Mouse (Mus musculus) kidney, postnatal 0 days (tissue): ENCODE data around the gene Aspg. TPM values are rescaled to one million over a fixed set of nuclear protein-coding genes. Genes with fewer than 3 reads are reported as not detected.

Source experiments
- ATAC-seq: fragments of 200-750 bp; cut with Nextera tagmentation; replicated peaks from 2 replicates; pipeline ENCODE4 v1.8.0; 2017; ENCODE audit warnings: low read depth, moderate number of reproducible peaks, moderate TSS enrichment, moderate library complexity; ENCODE audit not compliant: low FRiP score
- DNase-seq: peaks from one replicate; pipeline ENCODE4 v3.0.0-alpha.2; 2016; ENCODE audit warnings: low spot score
- H3K27ac ChIP-seq: fragments of 300-500 bp; sonication (generic); 2 replicates; pipeline ENCODE4 v1.5.1; 2014; ENCODE audit warnings: mild to moderate bottlenecking
- H3K27me3 ChIP-seq: fragments of 300-500 bp; sonication (generic); 2 replicates; pipeline ENCODE4 v1.6.1; 2014; ENCODE audit warnings: low read length, mixed read lengths; ENCODE audit not compliant: insufficient read depth
- H3K36me3 ChIP-seq: fragments of 300-500 bp; sonication (generic); 2 replicates; pipeline ENCODE4 v1.6.1; 2014; ENCODE audit warnings: low read length, mixed read lengths; ENCODE audit not compliant: insufficient read depth
- H3K4me1 ChIP-seq: fragments of 300-500 bp; sonication (generic); replicated peaks from 2 replicates; pipeline ENCODE4 v1.6.1; 2014; ENCODE audit warnings: antibody characterized with exemption, low read length, mixed read lengths; ENCODE audit not compliant: insufficient read depth
- H3K4me2 ChIP-seq: fragments of 300-500 bp; sonication (generic); 2 replicates; pipeline ENCODE4 v1.6.1; 2014; ENCODE audit warnings: mild to moderate bottlenecking, low read length, moderate library complexity, mixed read lengths
- H3K4me3 ChIP-seq: fragments of 300-500 bp; sonication (generic); replicated peaks from 2 replicates; pipeline ENCODE4 v1.5.1; 2014; ENCODE audit warnings: low read depth, low read length
- H3K9ac ChIP-seq: fragments of 300-500 bp; sonication (generic); 2 replicates; pipeline ENCODE4 v1.6.1; 2014; ENCODE audit warnings: low read depth, low read length
- H3K9me3 ChIP-seq: fragments of 300-500 bp; sonication (generic); replicated peaks from 2 replicates; pipeline ENCODE4 v1.6.1; 2016; ENCODE audit warnings: low read length, inconsistent platforms, mixed read lengths
- CTCF ChIP-seq: IDR thresholded peaks from 2 replicates; pipeline ENCODE4 v1.5.1; 2016; ENCODE audit warnings: antibody characterized with exemption, low read depth, mild to moderate bottlenecking, moderate library complexity
- WGBS: fragments of 180-500 bp; shearing (Covaris S2); extraction: QIAGEN DNeasy Blood & Tissue Kit; methylation state at CpG from one replicate; pipeline ENCODE4 v1.1.7; 2014; 5-methylcytosine and 5-hydroxymethylcytosine counted together
- polyA plus RNA-seq: library from polyadenylated mRNA; unstranded; fragments of >200 nt; fragmentation: Nextera tagmentation; extraction: Ambion mirVana; gene quantifications from 2 replicates; pipeline ENCODE4 v1.2.1, GENCODE M21; 2015

Gene Aspg
- polyA plus RNA-seq, 1 experiment from 2014 or later, result 2.2 TPM

DNA sequence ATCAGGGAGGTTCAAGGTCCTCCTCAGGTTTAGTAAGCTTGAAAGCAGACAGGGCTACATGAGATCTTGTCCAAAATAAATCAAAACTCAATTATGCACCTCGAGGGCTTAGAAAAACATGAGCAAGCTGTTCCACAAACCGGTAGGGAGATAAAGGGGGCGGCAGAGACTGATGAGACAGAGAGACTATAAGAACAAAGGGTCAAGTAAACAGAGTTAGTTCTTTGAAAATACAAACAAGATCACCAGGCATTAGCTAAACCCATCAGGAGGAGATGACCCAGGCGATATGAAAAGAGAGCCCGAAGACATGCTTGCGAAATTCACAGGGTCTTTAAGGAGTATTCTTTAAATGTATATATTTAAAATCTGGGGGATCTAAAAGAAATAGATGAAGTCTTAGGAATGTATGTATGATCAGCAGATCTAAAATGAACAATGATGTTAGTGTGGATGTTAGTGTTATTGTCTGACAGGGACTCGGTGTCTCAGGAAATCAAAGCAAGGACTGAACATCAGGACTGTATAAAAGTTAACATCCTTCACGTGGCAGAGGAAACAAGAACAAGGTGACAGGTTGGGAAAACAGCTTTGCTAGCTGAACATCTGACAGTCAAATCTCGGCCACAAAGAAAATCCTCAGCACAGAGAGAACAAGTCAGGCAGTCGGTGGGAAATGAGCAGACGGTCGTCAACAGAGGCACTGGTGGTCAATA is 17.7 kb upstream of the Aspg start:
- no peaks in the 10 kb centered on the region for H3K9me3 ChIP-seq
- no peaks in the 10 kb centered on the region for H3K27me3 ChIP-seq
- H3K4me1 ChIP-seq, result no peaks in the 10 kb centered on the region
- H3K36me3 ChIP-seq, result no peaks in the 10 kb centered on the region
- no peak overlapping the region for H3K4me3 ChIP-seq
- DNase-seq, result no peak
- H3K4me2 ChIP-seq, result no peak overlapping the region
- H3K27ac ChIP-seq, result no peak overlapping the region
- no peak for TF ChIP-seq CTCF
- 40% methylated on average over 12 of the region's 12 CpGs for WGBS
- H3K9ac ChIP-seq, result no peak overlapping the region
- no peak for ATAC-seq

- H3K27ac ChIP-seq, result no peak overlapping the region
- peak; percentile 88 for DNase-seq
- H3K27me3 ChIP-seq, result no peaks in the 10 kb centered on the region
- TF ChIP-seq CTCF, result peak; percentile 85
- H3K4me1 ChIP-seq, result no peaks in the 10 kb centered on the region
- no peak overlapping the region for H3K4me3 ChIP-seq
- no peak overlapping the region for H3K4me2 ChIP-seq
- no peaks in the 10 kb centered on the region for H3K9me3 ChIP-seq
- no peak for ATAC-seq
- WGBS, result 7% methylated on average over 12 of the region's 12 CpGs
- H3K36me3 ChIP-seq, result no peaks in the 10 kb centered on the region
- H3K9ac ChIP-seq, result no peak overlapping the region
Measured at GRCm38 (mm10) chr12:112091054-112091453, 15.4 kb upstream of the Aspg start.

GRCm38 (mm10) chr12:112094261-112094880 is 12.1 kb upstream of the Aspg start:
- Histone ChIP-seq H3K27ac (no peak overlapping the region), H3K9ac (no peak overlapping the region), H3K9me3 (no peaks in the 10 kb centered on the region), H3K27me3 (no peaks in the 10 kb centered on the region), H3K4me3 (no peak overlapping the region), H3K4me1 (no peaks in the 10 kb centered on the region), H3K4me2 (no peak overlapping the region), H3K36me3 (no peaks in the 10 kb centered on the region)
- no peak for TF ChIP-seq CTCF
- no peak for DNase-seq
- 78% methylated on average over 8 of the region's 8 CpGs for WGBS
- ATAC-seq, result no peak

DNA sequence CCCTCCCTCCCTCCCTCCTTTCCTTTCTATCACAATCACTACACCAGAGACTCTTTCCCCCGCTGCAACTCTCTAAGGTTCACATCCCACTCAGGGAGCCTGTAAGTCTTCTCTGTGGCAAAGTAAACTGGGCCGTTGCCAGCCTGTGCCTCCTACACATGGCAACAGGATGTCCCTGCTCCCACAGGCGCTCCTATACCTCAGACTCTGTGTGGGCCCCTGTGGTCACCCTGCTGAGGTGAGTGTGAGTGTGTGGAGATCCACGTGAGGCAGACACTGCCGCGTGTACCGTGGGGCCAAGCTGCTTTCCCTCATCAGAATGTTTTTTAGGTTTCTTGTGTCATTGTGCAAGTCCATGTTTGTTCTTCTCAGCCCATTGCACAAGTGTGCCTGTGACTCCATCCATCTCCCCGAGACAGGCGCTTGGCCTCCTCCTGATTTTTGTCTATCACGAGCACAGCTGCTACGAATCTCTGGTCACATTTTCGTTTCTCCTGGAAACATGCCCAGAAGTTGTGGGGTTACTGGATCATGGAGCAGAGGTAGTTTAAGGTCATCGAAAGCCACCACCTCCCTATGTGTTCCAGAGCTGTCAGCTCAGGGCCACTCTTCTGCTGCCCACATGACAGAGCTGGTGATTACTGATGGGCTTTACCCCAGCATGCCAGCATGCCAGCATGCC is 10.3 kb upstream of the Aspg start:
- Histone ChIP-seq H3K36me3 (no peaks in the 10 kb centered on the region), H3K4me2 (no peak overlapping the region), H3K4me1 (no peaks in the 10 kb centered on the region), H3K4me3 (no peak overlapping the region), H3K27ac (no peak overlapping the region), H3K9ac (no peak overlapping the region), H3K27me3 (no peaks in the 10 kb centered on the region), H3K9me3 (no peaks in the 10 kb centered on the region)
- WGBS, result 31% methylated on average over 13 of the region's 13 CpGs
- DNase-seq, result peak; percentile 77
- TF ChIP-seq CTCF, result no peak
- ATAC-seq, result no peak; the same call in 1 of the 2 replicates

- Histone ChIP-seq H3K27me3 (no peaks in the 10 kb centered on the region), H3K27ac (no peak overlapping the region), H3K4me2 (no peak overlapping the region), H3K9me3 (no peaks in the 10 kb centered on the region), H3K36me3 (no peaks in the 10 kb centered on the region), H3K4me3 (no peak overlapping the region), H3K4me1 (no peaks in the 10 kb centered on the region), H3K9ac (no peak overlapping the region)
- no peak for TF ChIP-seq CTCF
- DNase-seq, result no peak
- ATAC-seq, result no peak; the same call in 1 of the 2 replicates
- WGBS, result 56% methylated on average over 8 of the region's 8 CpGs
Measured at GRCm38 (mm10) chr12:112096733-112097117, 9.8 kb upstream of the Aspg start.

GRCm38 (mm10) chr12:112100106-112100505 is 6.4 kb upstream of the Aspg start:
- Histone ChIP-seq H3K4me3 (no peak overlapping the region), H3K9me3 (no peaks in the 10 kb centered on the region), H3K27ac (no peak overlapping the region), H3K27me3 (no peaks in the 10 kb centered on the region), H3K9ac (no peak overlapping the region), H3K36me3 (no peaks in the 10 kb centered on the region), H3K4me2 (no peak overlapping the region), H3K4me1 (no peaks in the 10 kb centered on the region)
- ATAC-seq, result no peak
- 61% methylated on average over 4 of the region's 4 CpGs for WGBS
- no peak for DNase-seq
- TF ChIP-seq CTCF, result no peak
